Comparison of ENCODE assay signal across 12 mouse cellular contexts in the genomic region with DNA sequence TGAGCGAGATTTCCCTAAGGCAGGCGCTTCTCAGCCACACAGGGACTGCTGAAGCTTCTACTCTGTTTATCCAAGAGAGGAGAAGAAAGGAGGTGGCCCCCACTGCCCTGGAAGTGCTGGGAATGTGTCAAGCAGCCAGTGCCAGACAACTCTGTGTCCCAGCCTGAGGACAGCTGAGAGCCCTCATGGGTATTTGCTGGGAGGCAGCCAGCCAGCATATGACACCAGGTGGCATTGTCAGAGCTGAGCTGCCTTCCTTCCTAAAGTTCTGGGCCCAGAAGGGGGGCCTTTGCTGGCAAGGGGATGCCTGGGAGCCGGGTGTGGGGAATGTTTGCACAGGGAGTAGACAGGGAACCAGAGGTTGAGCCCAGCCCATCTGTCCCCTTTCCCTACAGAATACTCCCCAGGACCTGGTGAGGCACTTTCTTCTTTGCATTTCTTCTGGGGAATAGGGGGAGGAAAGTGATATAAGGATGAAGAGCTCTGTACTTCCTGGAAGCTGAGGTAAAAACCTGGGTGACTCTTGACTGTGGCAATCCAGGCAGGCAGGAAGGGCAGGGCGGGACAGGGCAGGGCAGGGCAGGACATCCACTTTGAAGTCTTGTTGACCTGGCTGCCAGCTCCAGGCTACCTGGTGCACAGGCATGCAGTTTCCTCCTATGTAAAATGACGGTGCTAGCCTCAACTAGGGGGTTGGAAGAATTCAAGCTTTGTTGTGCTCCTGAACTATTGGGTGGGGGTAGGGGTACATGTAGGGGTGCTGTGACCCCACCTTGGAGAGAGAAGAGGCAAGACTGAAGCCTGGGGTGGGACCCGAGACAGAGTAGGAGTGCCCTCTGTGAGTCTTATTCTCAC. TPM values are rescaled to one million over a fixed set of nuclear protein-coding genes. Genes with fewer than 3 reads are reported as not detected.
A peak's percentile ranks its signal among the peaks of the same experiment; 100 is the strongest.
DNase-seq lines count a peak whose midpoint lies in the region; ATAC-seq and TF ChIP-seq lines count a peak whose summit lies in the region.
"Had no signal": no experiment of that assay in that cellular context is flagged by ENCODE, and none has a peak within 500 bp of the region (broad histone marks: within the 10 kb centered on the region; RNA-seq: fewer than 3 reads in every experiment).

No protein-coding gene starts in this region.

- DNase-seq in limb, embryonic 14.5 days (ENCODE audit: low spot score): no peak
- DNase-seq in limb, embryonic 10.5 days (ENCODE audit: low spot score): no peak
- DNase-seq in lung, postnatal 25 days (ENCODE audit: low spot score): peak; percentile 76
- DNase-seq in cerebellum, adult 9-10 months: no peak
- DNase-seq: layer of hippocampus, postnatal 36 days had no signal

- no peak overlapping the region for H3K4me3 ChIP-seq in limb, embryonic 14.5 days (replicated peaks; ENCODE audit: low read length)
- H3K4me3 ChIP-seq in limb, embryonic 10.5 days: no peak overlapping the region
- no peak overlapping the region for H3K4me3 ChIP-seq in embryonic facial prominence, embryonic 13.5 days
- no peak overlapping the region for H3K4me3 ChIP-seq in heart, embryonic 15.5 days
- H3K4me3 ChIP-seq: hindbrain, embryonic 15.5 days had no signal

- H3K9ac ChIP-seq in limb, embryonic 14.5 days (ENCODE audit: low read depth, low read length, severe bottlenecking): no peak overlapping the region
- H3K9ac ChIP-seq in embryonic facial prominence, embryonic 13.5 days: 0 out of 2 replicates have a peak overlapping the region, but pooled peaks have one; percentile 0
- H3K9ac ChIP-seq in heart, embryonic 15.5 days: peak overlapping the region; percentile 35
- H3K9ac ChIP-seq: hindbrain, embryonic 15.5 days had no signal

- H3K4me2 ChIP-seq in limb, embryonic 14.5 days (replicated peaks; ENCODE audit: low read depth, low read length, severe bottlenecking): no peak overlapping the region
- H3K4me2 ChIP-seq in embryonic facial prominence, embryonic 13.5 days: no peak overlapping the region
- 0 out of 2 replicates have a peak overlapping the region, but pooled peaks have one; percentile 10 for H3K4me2 ChIP-seq in heart, embryonic 15.5 days
- H3K4me2 ChIP-seq: hindbrain, embryonic 15.5 days had no signal

- H3K27ac ChIP-seq in limb, embryonic 14.5 days (replicated peaks; ENCODE audit: low read depth, low read length): 0 out of 2 replicates have a peak overlapping the region, but pooled peaks have one; percentile 19
- no peak overlapping the region for H3K27ac ChIP-seq in limb, embryonic 10.5 days
- H3K27ac ChIP-seq in embryonic facial prominence, embryonic 13.5 days: no peak overlapping the region
- peak overlapping the region; percentile 73 for H3K27ac ChIP-seq in heart, embryonic 15.5 days
- H3K27ac ChIP-seq: hindbrain, embryonic 15.5 days had no signal

- H3K27me3 ChIP-seq in limb, embryonic 14.5 days (ENCODE audit: control insufficient read depth, insufficient read depth, low read length): no peaks in the 10 kb centered on the region
- peaks cover 55% of the 10 kb centered on the region for H3K27me3 ChIP-seq in limb, embryonic 10.5 days (ENCODE audit: low read depth, poor library complexity, severe bottlenecking)
- H3K27me3 ChIP-seq in embryonic facial prominence, embryonic 13.5 days: no peaks in the 10 kb centered on the region; the same call in 1 of the 2 replicates
- H3K27me3 ChIP-seq in heart, embryonic 15.5 days: no peaks in the 10 kb centered on the region

- no peaks in the 10 kb centered on the region for H3K36me3 ChIP-seq in limb, embryonic 14.5 days (ENCODE audit: control insufficient read depth, insufficient read depth, low read length)
- no peaks in the 10 kb centered on the region for H3K36me3 ChIP-seq in limb, embryonic 10.5 days
- H3K36me3 ChIP-seq in embryonic facial prominence, embryonic 13.5 days: no peaks in the 10 kb centered on the region
- no peaks in the 10 kb centered on the region for H3K36me3 ChIP-seq in heart, embryonic 15.5 days
- H3K36me3 ChIP-seq: G1E; hindbrain, embryonic 15.5 days had no signal

- peak; percentile 33 for ATAC-seq in limb, embryonic 14.5 days (ENCODE audit: low FRiP score, low read depth)
- no peak for ATAC-seq in embryonic facial prominence, embryonic 13.5 days (ENCODE audit: insufficient number of reproducible peaks, insufficient read depth, low FRiP score, low TSS enrichment, low read depth)
- ATAC-seq in heart, embryonic 15.5 days (replicated peaks; ENCODE audit: insufficient number of reproducible peaks, insufficient read depth, low FRiP score, low read depth): peak; percentile 23; the same call in 1 of the 2 replicates
- ATAC-seq in monocyte, adult 5-6 weeks (replicated peaks; ENCODE audit: insufficient number of reproducible peaks, low FRiP score, low TSS enrichment, poor library complexity, severe bottlenecking): no peak
- no peak for ATAC-seq in megakaryocyte progenitor cell, adult 5-6 weeks (replicated peaks; ENCODE audit: poor library complexity)

- no peak for TF ChIP-seq POLR2A in limb, embryonic 14.5 days (IDR thresholded peaks at IDR 0.05; ENCODE audit: borderline replicate concordance, extremely low read depth, insufficient read depth, insufficient read length)

- WGBS in limb, embryonic 14.5 days: 46% methylated on average over 6 of the region's 6 CpGs
- 54% methylated on average over 6 of the region's 6 CpGs for WGBS in limb, embryonic 10.5 days
- 58% methylated on average over 6 of the region's 6 CpGs for WGBS in embryonic facial prominence, embryonic 13.5 days
- 47% methylated on average over 6 of the region's 6 CpGs for WGBS in heart, embryonic 15.5 days

- peaks cover 15% of the 10 kb centered on the region for H3K4me1 ChIP-seq in limb, embryonic 14.5 days (ENCODE audit: control insufficient read depth, insufficient read depth, low read length)
- peaks cover 20% of the 10 kb centered on the region for H3K4me1 ChIP-seq in limb, embryonic 10.5 days
- H3K4me1 ChIP-seq in embryonic facial prominence, embryonic 13.5 days: peaks cover 31% of the 10 kb centered on the region
- H3K4me1 ChIP-seq in heart, embryonic 15.5 days (replicated peaks): peaks cover 34% of the 10 kb centered on the region

- H3K9me3 ChIP-seq in limb, embryonic 14.5 days (ENCODE audit: control insufficient read depth, low read length): no peaks in the 10 kb centered on the region
- H3K9me3 ChIP-seq in limb, embryonic 10.5 days (replicated peaks): no peaks in the 10 kb centered on the region
- H3K9me3 ChIP-seq in embryonic facial prominence, embryonic 13.5 days: no peaks in the 10 kb centered on the region
- H3K9me3 ChIP-seq in heart, embryonic 15.5 days (replicated peaks): no peaks in the 10 kb centered on the region
- H3K9me3 ChIP-seq: G1E; hindbrain, embryonic 15.5 days had no signal

RNA-seq across cellular contexts. Expression of a gene that starts 3.1 kb away (rescaled TPM):
- polyA plus RNA-seq in limb, embryonic 14.5 days (2012; rRNA removed): 27.8 and 35.1 TPM in 2 replicates
- 24.1 and 28.9 TPM in 2 replicates for polyA plus RNA-seq in limb, embryonic 14.5 days (2014; fragmentation: Nextera tagmentation; extraction: Ambion mirVana)
- polyA plus RNA-seq in limb, embryonic 10.5 days (2016; fragmentation: Nextera tagmentation; extraction: Ambion mirVana): 13.2 and 14.5 TPM in 2 replicates
- polyA plus RNA-seq in embryonic facial prominence, embryonic 13.5 days (2015; fragmentation: Nextera tagmentation; extraction: Ambion mirVana): 23.4 and 25.2 TPM in 2 replicates
- 19.9 and 26.3 TPM in 2 replicates for polyA plus RNA-seq in heart, embryonic 15.5 days (2015; fragmentation: Nextera tagmentation; extraction: Ambion mirVana)
- 24.2 to 27.3 TPM (median 25.1 TPM) in 3 replicates for total RNA-seq in monocyte, adult 5-6 weeks (2017)
- total RNA-seq in megakaryocyte progenitor cell, adult 5-6 weeks (2015): 47.8 and 50.3 TPM in 2 replicates
- 43.5 and 52.3 TPM in 2 replicates for total RNA-seq in megakaryocyte progenitor cell, adult 5-6 weeks (2017)

RNA-seq across cellular contexts. Expression of a gene that starts 20.8 kb away (rescaled TPM):
- not detected in 2 replicates for polyA plus RNA-seq in limb, embryonic 14.5 days (2012; rRNA removed)
- polyA plus RNA-seq in limb, embryonic 14.5 days (2014; fragmentation: Nextera tagmentation; extraction: Ambion mirVana): not detected in 2 replicates
- not detected in 2 replicates for polyA plus RNA-seq in limb, embryonic 10.5 days (2016; fragmentation: Nextera tagmentation; extraction: Ambion mirVana)
- polyA plus RNA-seq in embryonic facial prominence, embryonic 13.5 days (2015; fragmentation: Nextera tagmentation; extraction: Ambion mirVana): not detected in 2 replicates
- not detected in 2 replicates for polyA plus RNA-seq in heart, embryonic 15.5 days (2015; fragmentation: Nextera tagmentation; extraction: Ambion mirVana)
- not detected in 3 replicates for total RNA-seq in monocyte, adult 5-6 weeks (2017)
- total RNA-seq in megakaryocyte progenitor cell, adult 5-6 weeks (2015): not detected in 2 replicates
- not detected in 2 replicates for total RNA-seq in megakaryocyte progenitor cell, adult 5-6 weeks (2017)
- total RNA-seq: G1E; layer of hippocampus, postnatal 36 days; megakaryocyte-erythroid progenitor cell, adult 5-6 weeks had no signal
- polyA plus RNA-seq: G1E; hindbrain, embryonic 15.5 days had no signal

RNA-seq across cellular contexts. Expression of a gene that starts 21.0 kb away (rescaled TPM):
- polyA plus RNA-seq in limb, embryonic 14.5 days (2012; rRNA removed): 42.2 and 62.8 TPM in 2 replicates
- 47.5 and 54.2 TPM in 2 replicates for polyA plus RNA-seq in limb, embryonic 14.5 days (2014; fragmentation: Nextera tagmentation; extraction: Ambion mirVana)
- polyA plus RNA-seq in limb, embryonic 10.5 days (2016; fragmentation: Nextera tagmentation; extraction: Ambion mirVana): 31.3 and 43.3 TPM in 2 replicates
- 65.6 and 66.6 TPM in 2 replicates for polyA plus RNA-seq in embryonic facial prominence, embryonic 13.5 days (2015; fragmentation: Nextera tagmentation; extraction: Ambion mirVana)
- polyA plus RNA-seq in heart, embryonic 15.5 days (2015; fragmentation: Nextera tagmentation; extraction: Ambion mirVana): 12.2 and 18.0 TPM in 2 replicates
- total RNA-seq in monocyte, adult 5-6 weeks (2017): 2.1 to 4.9 TPM in 2 of 3 replicates, not detected in the other
- 2.8 and 4.8 TPM in 2 replicates for total RNA-seq in megakaryocyte progenitor cell, adult 5-6 weeks (2015)
- total RNA-seq in megakaryocyte progenitor cell, adult 5-6 weeks (2017): 9.2 and 9.4 TPM in 2 replicates
- polyA plus RNA-seq: G1E had no signal

RNA-seq across cellular contexts. Expression of a gene that starts 27.5 kb away (rescaled TPM):
- 262 and 311 TPM in 2 replicates for polyA plus RNA-seq in limb, embryonic 14.5 days (2012; rRNA removed)
- polyA plus RNA-seq in limb, embryonic 14.5 days (2014; fragmentation: Nextera tagmentation; extraction: Ambion mirVana): 104 and 108 TPM in 2 replicates
- polyA plus RNA-seq in limb, embryonic 10.5 days (2016; fragmentation: Nextera tagmentation; extraction: Ambion mirVana): 96.5 and 97.2 TPM in 2 replicates
- 88.5 and 92.7 TPM in 2 replicates for polyA plus RNA-seq in embryonic facial prominence, embryonic 13.5 days (2015; fragmentation: Nextera tagmentation; extraction: Ambion mirVana)
- 159 and 197 TPM in 2 replicates for polyA plus RNA-seq in heart, embryonic 15.5 days (2015; fragmentation: Nextera tagmentation; extraction: Ambion mirVana)
- total RNA-seq in monocyte, adult 5-6 weeks (2017): not detected in 3 replicates
- total RNA-seq in megakaryocyte progenitor cell, adult 5-6 weeks (2015): 29.9 and 58.3 TPM in 2 replicates
- 24.6 and 24.9 TPM in 2 replicates for total RNA-seq in megakaryocyte progenitor cell, adult 5-6 weeks (2017)

Comparison
In these comparisons a context has a peak if more than half of its experiments do, and no peak if none do; other contexts are left out.
1. H3K27ac ChIP-seq: peak in limb, embryonic 14.5 days (single experiment) and heart, embryonic 15.5 days (single experiment); none in limb, embryonic 10.5 days (single experiment) and embryonic facial prominence, embryonic 13.5 days (single experiment).
2. ATAC-seq: peak in limb, embryonic 14.5 days (single experiment) and heart, embryonic 15.5 days (single experiment); none in embryonic facial prominence, embryonic 13.5 days (single experiment), monocyte, adult 5-6 weeks (single experiment) and megakaryocyte progenitor cell, adult 5-6 weeks (single experiment).